Mouse (Mus musculus) embryo, embryonic 9.5 days (tissue): ENCODE results near the gene Sike1.
A peak's percentile ranks its signal among the peaks of the same experiment; 100 is the strongest.

ENCODE experiments used
- DNase-seq: peaks from one replicate; pipeline ENCODE4 v3.0.0-alpha.2; 2017; ENCODE audit errors: extremely low spot score

Sike1 gene

GRCm38 (mm10) chr3:102995605-102996321 is at the start of gene Sike1:
TSS of gene Sike1 (plus strand) at chr3:102995708.
- peak; percentile 92 for DNase-seq

GRCm38 (mm10) chr3:102946312-102946711 is 49.2 kb upstream of the Sike1 start:
- DNase-seq, result no peak

- DNase-seq, result no peak
These were observed 48.6 kb upstream of the Sike1 start for GRCm38 (mm10) chr3:102946861-102947260.

GRCm38 (mm10) chr3:102954476-102954875 is 41.0 kb upstream of the Sike1 start:
- DNase-seq, result no peak

GRCm38 (mm10) chr3:102955143-102955542 is 40.4 kb upstream of the Sike1 start:
- no peak for DNase-seq

- no peak for DNase-seq
These were observed 39.9 kb upstream of the Sike1 start for GRCm38 (mm10) chr3:102955596-102955995.

GRCm38 (mm10) chr3:102964033-102964432 is 31.5 kb upstream of the Sike1 start, which contains the start of gene Nr1h5:
TSS of gene Nr1h5 (minus strand) at chr3:102964133.
- DNase-seq, result no peak

GRCm38 (mm10) chr3:102970067-102970466 is 25.4 kb upstream of the Sike1 start:
- DNase-seq, result no peak

GRCm38 (mm10) chr3:102970508-102970907 is 25.0 kb upstream of the Sike1 start:
- DNase-seq, result no peak

- no peak for DNase-seq
These were observed 18.6 kb upstream of the Sike1 start for GRCm38 (mm10) chr3:102976906-102977305.

- DNase-seq, result peak; percentile 57
These were observed 15.8 kb upstream of the Sike1 start for GRCm38 (mm10) chr3:102979550-102980348.

GRCm38 (mm10) chr3:102980349-102980736 is 15.2 kb upstream of the Sike1 start:
- DNase-seq, result no peak

GRCm38 (mm10) chr3:102991041-102991440 is 4.5 kb upstream of the Sike1 start:
- no peak for DNase-seq

- no peak for DNase-seq
These were observed 2.6 kb upstream of the Sike1 start for GRCm38 (mm10) chr3:102992936-102993335.

- DNase-seq, result no peak
These were observed 289 bp upstream of the Sike1 start for GRCm38 (mm10) chr3:102995233-102995604.

GRCm38 (mm10) chr3:102997036-102997435 is 1.5 kb downstream of the Sike1 start:
- DNase-seq, result no peak

- no peak for DNase-seq
These were observed 2.1 kb downstream of the Sike1 start for GRCm38 (mm10) chr3:102997591-102997990.

- no peak for DNase-seq
These were observed 6.1 kb downstream of the Sike1 start for GRCm38 (mm10) chr3:103001595-103001994.

GRCm38 (mm10) chr3:103017350-103017749 is 21.8 kb downstream of the Sike1 start:
- DNase-seq, result no peak

- DNase-seq, result no peak
These were observed 24.0 kb downstream of the Sike1 start for GRCm38 (mm10) chr3:103019462-103019861.

GRCm38 (mm10) chr3:103020249-103020942 is 24.9 kb downstream of the Sike1 start, which contains the start of gene Csde1:
TSS of gene Csde1 (plus strand) at chr3:103020426.
- peak; percentile 94 for DNase-seq

- peak; percentile 94 for DNase-seq
These were observed 25.6 kb downstream of the Sike1 start for GRCm38 (mm10) chr3:103020943-103021638.
